Mouse (Mus musculus) v-Abl transformed pro-B cells (cell line): ENCODE results near the gene Ctxn1.

Experiments used
- in situ Hi-C, 2 experiments: fragments of 400-800 bp; cut with MboI; formaldehyde crosslinking; loops; one replicate each; pipeline ENCODE4 v1.15.1; 2025; ENCODE audit not compliant: unreplicated experiment in 2 of 2

Gene Ctxn1

GRCm38 (mm10) chr8:4226323-4226722 is 32.8 kb downstream of the Ctxn1 start:
- in situ Hi-C loops: loop anchor here (25.0 kb wide), 1 partner anchor 714 kb away; the partner anchor contains the start of genes Mcoln1 (in 2 of the 2) and Pnpla6 (in 2 of the 2)

GRCm38 (mm10) chr8:4222059-4222458 is 37.0 kb downstream of the Ctxn1 start:
- in situ Hi-C loops: no loop called here

DNA sequence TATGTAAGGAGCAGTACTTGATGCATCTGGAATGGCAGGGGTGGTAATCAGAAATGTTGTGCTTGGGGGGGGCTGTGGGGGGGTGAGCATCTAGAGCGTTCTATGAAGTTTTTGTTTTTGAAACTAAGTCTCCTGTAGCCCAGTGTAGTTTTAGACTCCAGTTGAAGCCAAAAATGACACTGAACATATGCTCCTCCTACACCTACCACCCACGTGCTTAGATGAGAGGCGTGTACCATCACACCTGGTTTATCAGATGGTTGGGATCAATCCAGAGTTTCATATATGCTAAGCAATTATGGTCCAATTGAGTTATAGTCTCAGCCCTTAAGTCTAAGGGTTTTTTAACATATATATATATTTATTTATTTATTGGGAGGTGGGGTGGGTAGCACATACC is 39.5 kb downstream of the Ctxn1 start:
- in situ Hi-C loops: no loop called here

GRCm38 (mm10) chr8:4216791-4217621 is 42.1 kb downstream of the Ctxn1 start, which contains the start of gene Prr36:
Prr36 (minus strand) TSS chr8:4217459.
- in situ Hi-C loops: no loop called here

DNA sequence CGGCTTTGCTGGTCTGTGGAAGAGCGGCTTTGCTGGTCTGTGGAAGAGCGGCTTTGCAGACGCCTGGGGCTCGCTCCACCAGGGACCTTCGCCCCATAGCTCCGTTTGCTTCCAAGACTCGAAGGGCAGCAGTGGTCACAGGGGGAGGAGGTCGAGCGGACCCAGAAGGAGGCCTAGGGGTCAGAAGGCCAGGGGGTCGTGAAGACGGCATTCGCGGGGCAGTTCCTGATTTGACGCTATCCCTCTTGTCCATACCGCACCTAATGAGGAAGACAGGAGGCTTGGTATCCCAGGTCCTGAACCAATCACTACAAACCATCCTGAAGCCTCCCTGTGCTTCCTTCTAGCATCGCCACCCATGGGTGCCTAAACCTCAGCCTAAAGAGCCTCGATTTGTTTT is 42.8 kb downstream of the Ctxn1 start:
- in situ Hi-C loops: no loop called here

GRCm38 (mm10) chr8:4214006-4214980 is 44.8 kb downstream of the Ctxn1 start:
- in situ Hi-C loops: no loop called here

DNA sequence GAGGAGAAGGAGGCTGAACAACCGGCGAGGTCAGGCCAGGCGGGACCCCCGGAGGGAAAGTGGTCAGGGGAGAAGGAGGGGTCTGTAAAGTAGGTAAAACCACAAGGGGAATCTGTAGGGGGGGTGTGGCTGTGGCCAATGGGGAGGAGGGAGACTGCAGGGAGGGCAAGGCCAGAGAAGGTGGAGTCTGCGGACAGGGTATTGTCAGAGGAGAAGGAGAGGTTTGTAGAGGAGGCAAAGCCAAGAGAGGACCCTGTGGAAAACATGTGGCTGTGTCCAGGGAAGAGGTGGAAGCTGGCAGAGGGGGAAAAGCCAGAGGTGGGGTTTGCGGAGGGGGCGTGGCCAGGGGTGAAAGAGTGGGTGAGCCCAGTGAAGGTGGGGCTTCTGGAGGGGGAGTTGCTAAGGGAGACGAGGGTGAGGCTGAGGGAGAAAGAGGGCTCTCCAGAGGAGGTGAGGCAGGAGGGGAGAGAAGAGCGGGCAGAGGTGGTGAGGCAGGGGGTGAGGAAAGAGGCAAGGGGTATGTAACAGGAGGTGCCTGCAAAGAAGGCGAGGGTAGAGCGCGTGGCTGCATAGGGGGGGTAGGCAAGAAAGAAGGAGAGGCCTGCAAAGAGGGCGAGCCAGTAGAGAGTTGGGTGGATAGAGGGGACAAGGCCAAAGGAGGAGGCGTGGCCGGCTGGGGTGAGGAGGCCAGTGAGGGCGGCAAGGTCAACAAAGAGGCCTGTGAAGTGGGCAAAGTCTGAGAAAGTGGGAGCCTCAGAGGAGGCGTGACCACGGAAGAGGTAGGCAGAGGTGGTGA is 45.7 kb downstream of the Ctxn1 start:
- in situ Hi-C loops: no loop called here

DNA sequence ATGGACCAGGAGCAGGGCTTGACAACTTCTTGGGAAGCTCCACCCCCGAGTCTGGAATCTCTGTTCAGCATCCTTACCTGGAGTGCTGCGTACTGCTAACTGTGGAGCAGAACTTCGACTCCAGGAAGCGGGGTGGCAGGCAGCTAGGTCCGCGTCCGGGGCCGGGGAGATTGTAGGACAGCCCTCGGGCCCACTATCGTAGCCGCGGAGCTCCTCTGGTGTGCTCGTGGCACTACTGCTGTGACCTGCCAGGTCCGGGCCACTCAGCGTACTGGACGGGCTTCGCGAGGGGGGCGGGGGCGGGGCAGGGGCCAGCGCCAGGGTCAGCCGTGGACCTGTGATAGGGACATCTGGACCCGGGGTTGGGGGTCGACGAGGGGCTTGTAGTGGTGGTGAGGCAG is 46.3 kb downstream of the Ctxn1 start:
- in situ Hi-C loops: no loop called here

DNA sequence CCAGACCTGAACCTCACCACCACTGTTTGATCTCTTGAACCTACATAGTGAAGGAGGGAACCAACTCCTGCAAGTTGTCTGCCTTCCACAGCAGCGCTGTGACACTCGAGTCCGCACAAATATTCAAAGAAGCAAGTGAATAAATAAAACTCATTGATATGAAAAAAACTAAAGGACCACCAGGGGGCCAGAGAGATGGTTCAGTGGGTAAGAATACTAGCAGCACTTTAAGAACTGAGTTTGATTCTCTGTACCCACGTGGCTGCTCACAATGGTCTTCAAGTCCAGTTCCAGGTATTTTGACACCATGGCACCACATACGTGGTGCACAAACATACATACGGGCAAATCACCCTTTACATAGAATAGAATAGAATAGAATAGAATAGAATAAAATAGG is 48.0 kb downstream of the Ctxn1 start:
- in situ Hi-C loops: no loop called here
